Comparison of ENCODE assay signal across 24 mouse cellular contexts in the genomic region with DNA sequence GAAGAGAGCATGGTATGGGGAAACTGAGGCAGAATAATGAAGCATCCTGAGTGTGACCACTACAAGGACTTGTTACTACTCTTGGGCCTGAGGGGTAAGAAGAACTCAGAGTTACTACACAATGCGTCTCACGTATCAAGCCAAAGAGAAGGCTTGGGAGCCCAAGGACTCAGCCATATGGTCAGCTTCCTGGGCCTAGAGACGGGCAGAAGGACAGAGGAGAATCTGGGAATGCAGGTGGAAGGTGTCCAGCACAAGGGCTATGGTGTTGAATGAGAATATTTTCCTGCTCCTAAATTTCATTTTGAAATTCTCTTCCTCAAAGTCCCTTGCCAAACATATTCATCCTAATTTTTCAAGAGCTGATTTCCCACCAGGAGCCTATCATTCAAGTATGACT. TPM values are rescaled to one million over a fixed set of nuclear protein-coding genes. Genes with fewer than 3 reads are reported as not detected.
"Had no signal": no experiment of that assay in that cellular context is flagged by ENCODE, and none has a peak within 500 bp of the region (broad histone marks: within the 10 kb centered on the region; RNA-seq: fewer than 3 reads in every experiment).

No protein-coding gene starts in this region.

- DNase-seq: kidney, adult 8-10 months; kidney, postnatal 10 days; kidney, postnatal 36 days; liver; lung, adult 18-20 months; lung, postnatal 10 days; lung, postnatal 36 days; right cerebral cortex, adult 18-20 months; thymus, adult 2 months; thymus, postnatal 14 days; thymus, postnatal 4 days had no signal

- H3K27me3 ChIP-seq: kidney, embryonic 15.5 days; limb, embryonic 13.5 days; liver, embryonic 12.5 days; liver, embryonic 15.5 days; lung, embryonic 15.5 days; midbrain, embryonic 12.5 days; midbrain, embryonic 15.5 days; neural tube, embryonic 12.5 days; neural tube, embryonic 15.5 days had no signal

- H3K9me3 ChIP-seq: kidney, embryonic 15.5 days; limb, embryonic 10.5 days; liver, embryonic 12.5 days; liver, embryonic 15.5 days; lung, embryonic 15.5 days; midbrain, embryonic 12.5 days; midbrain, embryonic 15.5 days; neural tube, embryonic 12.5 days; neural tube, embryonic 15.5 days had no signal

- ATAC-seq: liver, embryonic 12.5 days; midbrain, embryonic 15.5 days had no signal

- H3K36me3 ChIP-seq: kidney, embryonic 15.5 days; limb, embryonic 10.5 days; limb, embryonic 13.5 days; liver, embryonic 12.5 days; liver, embryonic 15.5 days; lung, embryonic 15.5 days; midbrain, embryonic 12.5 days; midbrain, embryonic 15.5 days; neural tube, embryonic 12.5 days; neural tube, embryonic 15.5 days had no signal

- H3K9ac ChIP-seq: kidney, embryonic 15.5 days; limb, embryonic 13.5 days; liver, embryonic 12.5 days; liver, embryonic 15.5 days; lung, embryonic 15.5 days; midbrain, embryonic 12.5 days; midbrain, embryonic 15.5 days; neural tube, embryonic 12.5 days; neural tube, embryonic 15.5 days had no signal

- H3K4me3 ChIP-seq: kidney, embryonic 15.5 days; limb, embryonic 10.5 days; limb, embryonic 13.5 days; liver, embryonic 12.5 days; liver, embryonic 15.5 days; lung, embryonic 15.5 days; megakaryocyte, embryonic 14.5 days; midbrain, embryonic 12.5 days; midbrain, embryonic 15.5 days; neural tube, embryonic 12.5 days; neural tube, embryonic 15.5 days had no signal

- H3K27ac ChIP-seq: kidney, embryonic 15.5 days; limb, embryonic 10.5 days; limb, embryonic 13.5 days; liver, embryonic 12.5 days; liver, embryonic 15.5 days; lung, embryonic 15.5 days; midbrain, embryonic 12.5 days; midbrain, embryonic 15.5 days; neural tube, embryonic 12.5 days; neural tube, embryonic 15.5 days; stomach, postnatal 0 days had no signal

- H3K4me1 ChIP-seq: kidney, embryonic 15.5 days; limb, embryonic 10.5 days; limb, embryonic 13.5 days; liver, embryonic 12.5 days; liver, embryonic 15.5 days; lung, embryonic 15.5 days; midbrain, embryonic 12.5 days; midbrain, embryonic 15.5 days; neural tube, embryonic 12.5 days; neural tube, embryonic 15.5 days had no signal

- H3K4me2 ChIP-seq: kidney, embryonic 15.5 days; limb, embryonic 13.5 days; liver, embryonic 12.5 days; liver, embryonic 15.5 days; lung, embryonic 15.5 days; midbrain, embryonic 12.5 days; midbrain, embryonic 15.5 days; neural tube, embryonic 12.5 days; neural tube, embryonic 15.5 days had no signal

RNA-seq across cellular contexts. Expression of a gene that starts 12.0 kb away (rescaled TPM):
- polyA plus RNA-seq: kidney, embryonic 15.5 days; liver, embryonic 12.5 days; liver, embryonic 15.5 days; stomach, embryonic 14.5 days; stomach, postnatal 0 days had no signal
